Mouse (Mus musculus): ENCODE measurements around the gene Rnd1.

- TF ChIP-seq CTCF (IDR thresholded peaks at IDR 0.05; ENCODE audit: low read depth) (no peak), EP300 (IDR thresholded peaks at IDR 0.05; ENCODE audit: low read depth) (no peak)
Measured at GRCm38 (mm10) chr15:98695726-98696125, 18.5 kb upstream of the Rnd1 start.

Measured in liver, embryonic 14.5 days (tissue).